Mouse (Mus musculus) lung, embryonic 15.5 days (tissue): ENCODE measurements around the gene Gm9936. TPM values are rescaled to one million over a fixed set of nuclear protein-coding genes. Genes with fewer than 3 reads are reported as not detected.

Experiments
- ATAC-seq: fragments of 200-750 bp; cut with Nextera tagmentation; 2 replicates; pipeline ENCODE4 v1.8.0; 2017; ENCODE audit warnings: moderate number of reproducible peaks, borderline replicate concordance; ENCODE audit not compliant: low FRiP score, low TSS enrichment; ENCODE audit errors: extremely low read depth
- H3K27ac ChIP-seq: fragments of 300-500 bp; sonication (generic); 2 replicates; pipeline ENCODE4 v1.5.1; 2015; ENCODE audit warnings: moderate library complexity, mild to moderate bottlenecking, inconsistent platforms
- H3K27me3 ChIP-seq: fragments of 300-500 bp; sonication (generic); 2 replicates; pipeline ENCODE4 v1.6.1; 2015; ENCODE audit warnings: inconsistent platforms
- H3K36me3 ChIP-seq: fragments of 300-500 bp; sonication (generic); 2 replicates; pipeline ENCODE4 v1.6.1; 2015; ENCODE audit warnings: inconsistent platforms
- H3K4me1 ChIP-seq: fragments of 300-500 bp; sonication (generic); 2 replicates; pipeline ENCODE4 v1.6.1; 2015; ENCODE audit warnings: inconsistent platforms
- H3K4me2 ChIP-seq: fragments of 300-500 bp; sonication (generic); 2 replicates; pipeline ENCODE4 v1.6.1; 2015; ENCODE audit warnings: inconsistent platforms, mild to moderate bottlenecking, moderate library complexity
- H3K4me3 ChIP-seq: fragments of 300-500 bp; sonication (generic); 2 replicates; pipeline ENCODE4 v1.5.1; 2015; ENCODE audit warnings: mild to moderate bottlenecking, inconsistent platforms
- H3K9ac ChIP-seq: fragments of 300-500 bp; sonication (generic); 2 replicates; pipeline ENCODE4 v1.6.1; 2015; ENCODE audit warnings: inconsistent platforms
- H3K9me3 ChIP-seq: fragments of 300-500 bp; sonication (generic); 2 replicates; pipeline ENCODE4 v1.6.1; 2016; ENCODE audit warnings: inconsistent platforms
- WGBS: fragments of 180-500 bp; shearing (Covaris S2); methylation state at CpG from one replicate; pipeline ENCODE4 v1.1.7; 2015; 5-methylcytosine and 5-hydroxymethylcytosine counted together
- microRNA-seq: library from miRNA; unstranded; fragments of <30 nt; microRNA quantifications from one replicate; pipeline ENCODE4, GENCODE M21; 2016
- polyA plus RNA-seq: library from polyadenylated mRNA; unstranded; fragments of >200 nt; fragmentation: Nextera tagmentation; extraction: Ambion mirVana; gene quantifications from 2 replicates; pipeline ENCODE4 v1.2.1, GENCODE M21; 2015

Gene Gm9936
- polyA plus RNA-seq, 1 experiment from 2014 or later, result not detected

GRCm38 (mm10) chr5:114808385-114808784, 50.1 kb downstream of the Gm9936 start:
- Histone ChIP-seq H3K27ac (no peak overlapping the region), H3K36me3 (peaks cover 33% of the 10 kb centered on the region), H3K4me1 (peaks cover 12% of the 10 kb centered on the region), H3K4me3 (no peak overlapping the region), H3K9ac (no peak overlapping the region), H3K27me3 (no peaks in the 10 kb centered on the region), H3K4me2 (no peak overlapping the region), H3K9me3 (no peaks in the 10 kb centered on the region)
- ATAC-seq, result no peak
- WGBS, result 78% methylated on average over 8 of the region's 8 CpGs

DNA sequence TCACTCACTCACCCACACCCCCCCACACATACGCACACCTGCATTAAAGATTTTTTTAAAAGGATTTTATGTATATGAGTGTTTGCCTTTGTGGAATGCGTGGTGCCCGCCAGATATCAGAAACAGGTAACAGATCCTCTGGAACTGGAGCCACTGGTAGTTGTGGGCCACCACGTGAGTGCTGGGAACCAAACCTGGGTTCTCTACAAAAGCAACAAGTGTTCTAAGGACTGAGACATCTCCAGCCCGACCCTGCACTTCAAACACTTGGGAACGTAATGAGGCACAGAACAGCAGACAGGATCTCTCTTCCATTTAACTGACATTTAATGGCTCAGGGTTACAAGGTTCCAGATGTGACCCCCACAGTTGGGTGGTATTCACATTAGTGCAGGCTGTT, 50.6 kb downstream of the Gm9936 start:
- Histone ChIP-seq H3K27me3 (no peaks in the 10 kb centered on the region), H3K27ac (no peak overlapping the region), H3K4me2 (no peak overlapping the region), H3K4me3 (no peak overlapping the region), H3K9ac (no peak overlapping the region), H3K36me3 (peaks cover 37% of the 10 kb centered on the region), H3K4me1 (peaks cover 11% of the 10 kb centered on the region), H3K9me3 (no peaks in the 10 kb centered on the region)
- 72% methylated on average over 6 of the region's 6 CpGs for WGBS
- no peak for ATAC-seq

- Histone ChIP-seq H3K27me3 (no peaks in the 10 kb centered on the region), H3K9me3 (no peaks in the 10 kb centered on the region), H3K36me3 (peaks cover 42% of the 10 kb centered on the region), H3K27ac (peak overlapping the region; percentile 69; the same call in 1 of the 2 replicates), H3K4me3 (no peak overlapping the region), H3K4me2 (no peak overlapping the region), H3K9ac (no peak overlapping the region), H3K4me1 (peaks cover 7% of the 10 kb centered on the region; the same call in 1 of the 2 replicates)
- ATAC-seq, result no peak
- 33% methylated on average over 8 of the region's 8 CpGs for WGBS
Observed at GRCm38 (mm10) chr5:114807468-114807867, 51.0 kb downstream of the Gm9936 start.

DNA sequence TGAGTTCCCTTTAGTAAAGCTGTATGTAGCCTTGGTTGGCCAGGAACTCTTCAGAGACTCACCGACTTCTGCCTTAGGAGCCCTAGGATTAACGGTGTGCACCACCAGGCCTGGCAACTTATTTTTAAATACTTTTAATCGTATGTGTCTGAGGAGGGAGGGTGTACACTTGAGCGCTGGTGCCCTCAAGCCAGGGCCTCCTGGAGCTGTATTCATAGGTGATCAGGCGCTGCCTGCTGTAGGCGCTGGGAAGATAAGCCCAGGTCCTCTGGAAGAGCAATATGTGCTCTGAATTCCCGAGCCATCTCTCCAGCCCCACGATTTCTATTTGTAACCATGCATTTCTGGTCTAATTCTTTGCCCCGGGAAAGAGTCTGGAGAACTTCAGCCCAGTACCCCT, 51.4 kb downstream of the Gm9936 start:
- peaks cover 46% of the 10 kb centered on the region for H3K36me3 ChIP-seq
- WGBS, result 52% methylated on average over 9 of the region's 9 CpGs
- H3K4me3 ChIP-seq, result no peak overlapping the region
- no peak for ATAC-seq
- H3K27me3 ChIP-seq, result no peaks in the 10 kb centered on the region
- H3K4me2 ChIP-seq, result no peak overlapping the region
- H3K9me3 ChIP-seq, result no peaks in the 10 kb centered on the region
- H3K27ac ChIP-seq, result peak overlapping the region; percentile 69; the same call in 1 of the 2 replicates
- H3K9ac ChIP-seq, result no peak overlapping the region
- 0 out of 2 replicates have a peak, but pooled peaks cover 3% of the 10 kb centered on the region for H3K4me1 ChIP-seq

DNA sequence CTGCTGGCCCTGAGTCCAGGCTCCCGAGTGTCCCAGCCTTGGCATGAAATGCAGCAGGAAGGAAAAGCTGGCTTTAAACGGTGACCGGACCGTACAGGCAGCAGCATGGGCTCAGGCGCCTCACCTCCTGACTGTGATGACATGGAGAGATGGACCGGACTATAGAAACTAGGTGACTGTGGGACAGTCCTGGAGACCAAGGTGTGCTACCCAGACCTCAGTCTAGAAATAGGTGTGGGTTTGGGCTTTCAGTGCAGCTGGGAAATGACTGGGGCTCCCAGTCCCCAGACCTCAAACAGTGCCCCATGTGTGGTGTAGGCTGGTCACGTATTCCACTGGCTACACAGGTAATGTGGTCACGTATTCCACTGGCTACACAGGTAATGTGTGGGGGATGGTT, 51.8 kb downstream of the Gm9936 start:
- Histone ChIP-seq H3K4me1 (0 out of 2 replicates have a peak, but pooled peaks cover 3% of the 10 kb centered on the region), H3K27ac (peak overlapping the region; percentile 69), H3K4me2 (peak overlapping the region; percentile 7; the same call in 1 of the 2 replicates), H3K4me3 (no peak overlapping the region), H3K36me3 (peaks cover 50% of the 10 kb centered on the region), H3K9me3 (no peaks in the 10 kb centered on the region), H3K9ac (no peak overlapping the region), H3K27me3 (no peaks in the 10 kb centered on the region)
- 75% methylated on average over 8 of the region's 8 CpGs for WGBS
- no peak for ATAC-seq

Small RNA genes within 50 kb of the gene (microRNA-seq; reads per million reads assigned to microRNA genes)
- 7.0 reads per million, percentile 25 among the genes with 10 or more reads in this experiment for gene Mir6240

Other genes with a start within 250 kb of the Gm9936 start
- 2.0 and 2.2 TPM in 2 replicates for gene Trpv4, start 200.3 kb downstream of the Gm9936 start, polyA plus RNA-seq
- gene Gltp, start 167.7 kb downstream of the Gm9936 start, polyA plus RNA-seq, result 95.4 and 106 TPM in 2 replicates
- gene Tchp, start 150.9 kb downstream of the Gm9936 start, polyA plus RNA-seq, result 12.3 and 12.8 TPM in 2 replicates
- 77.4 and 79.3 TPM in 2 replicates for gene Ankrd13a, start 84.0 kb downstream of the Gm9936 start, polyA plus RNA-seq
- 48.7 and 49.3 TPM in 2 replicates for gene Git2, start 83.2 kb downstream of the Gm9936 start, polyA plus RNA-seq
- gene 1500011B03Rik, start 35.2 kb downstream of the Gm9936 start, polyA plus RNA-seq, result 76.5 and 76.8 TPM in 2 replicates
- gene 4930519G04Rik, start 5.0 kb downstream of the Gm9936 start, polyA plus RNA-seq, result not detected in 2 replicates
- gene Oasl2, start 38.3 kb upstream of the Gm9936 start, polyA plus RNA-seq, result 6.2 and 9.2 TPM in 2 replicates
- gene Oasl1, start 64.6 kb upstream of the Gm9936 start, polyA plus RNA-seq, result 0.70 and 1.2 TPM in 2 replicates
- 47.1 and 49.3 TPM in 2 replicates for gene 2210016L21Rik, start 83.5 kb upstream of the Gm9936 start, polyA plus RNA-seq
- 0.15 TPM in 1 of 2 replicates, not detected in the other for gene Hnf1a, start 112.4 kb upstream of the Gm9936 start, polyA plus RNA-seq
- gene Sppl3, start 152.5 kb upstream of the Gm9936 start, polyA plus RNA-seq, result 19.0 and 25.2 TPM in 2 replicates
- 26.9 and 32.3 TPM in 2 replicates for gene Gm10401, start 239.6 kb upstream of the Gm9936 start, polyA plus RNA-seq